Mouse (Mus musculus) embryonic fibroblast, embryonic 13.5 days (primary cell): ENCODE results near the gene Opn3. TPM values are rescaled to one million over a fixed set of nuclear protein-coding genes. Genes with fewer than 3 reads are reported as not detected.

Experiments
- H3K27ac ChIP-seq: 2 replicates; pipeline ENCODE4 v1.5.1; 2012; ENCODE audit warnings: low read length, control low read depth, inconsistent platforms; ENCODE audit not compliant: insufficient read depth
- H3K4me1 ChIP-seq: 2 replicates; pipeline ENCODE4 v1.6.1; 2011; ENCODE audit warnings: low read length; ENCODE audit not compliant: control insufficient read depth, insufficient read depth
- H3K4me3 ChIP-seq: 2 replicates; pipeline ENCODE4 v1.5.1; 2011; ENCODE audit warnings: mild to moderate bottlenecking, control low read depth, low read length; ENCODE audit not compliant: insufficient read depth
- CTCF ChIP-seq: IDR thresholded peaks from 2 replicates; pipeline ENCODE4 v1.5.1; 2011; ENCODE audit warnings: mild to moderate bottlenecking, control low read depth, low read length, moderate library complexity, borderline replicate concordance; ENCODE audit not compliant: insufficient read depth
- POLR2A ChIP-seq: IDR thresholded peaks from 2 replicates; pipeline ENCODE4 v1.6.1; 2011; ENCODE audit warnings: low read depth, mild to moderate bottlenecking, control low read depth, low read length, moderate library complexity
- polyA plus RNA-seq: library from polyadenylated mRNA; stranded (reverse); fragments of >200 nt; gene quantifications from 2 replicates; pipeline ENCODE4 v1.2.4, GENCODE M21; 2011; ENCODE audit warnings: low read depth; ENCODE audit not compliant: missing spikeins, insufficient read length

The Opn3 gene
- polyA plus RNA-seq, 1 experiment: 2.1 TPM

GRCm38 (mm10) chr1:175693429-175693960 lies 919 bp upstream of the Opn3 start:
- peak overlapping the region; percentile 57; the same call in 1 of the 2 replicates for H3K4me3 ChIP-seq
- no peaks in the 10 kb centered on the region for H3K4me1 ChIP-seq
- H3K27ac ChIP-seq: no peak overlapping the region
- TF ChIP-seq CTCF: no peak
- TF ChIP-seq POLR2A: no peak

GRCm38 (mm10) chr1:175692997-175693361 lies 403 bp upstream of the Opn3 start:
- Histone ChIP-seq H3K4me3 (peak overlapping the region; percentile 57), H3K4me1 (no peaks in the 10 kb centered on the region), H3K27ac (no peak overlapping the region)
- no peak for TF ChIP-seq POLR2A
- no peak for TF ChIP-seq CTCF

GRCm38 (mm10) chr1:175691686-175692245 lies 810 bp downstream of the Opn3 start:
- no peaks in the 10 kb centered on the region for H3K4me1 ChIP-seq
- no peak for TF ChIP-seq CTCF
- no peak for TF ChIP-seq POLR2A
- no peak overlapping the region for H3K27ac ChIP-seq
- H3K4me3 ChIP-seq: peak overlapping the region; percentile 74

- TF ChIP-seq POLR2A (no peak), CTCF (no peak)
- Histone ChIP-seq H3K4me3 (no peak overlapping the region), H3K4me1 (no peaks in the 10 kb centered on the region), H3K27ac (no peak overlapping the region)
Observed at GRCm38 (mm10) chr1:175680995-175681394, 11.6 kb downstream of the Opn3 start.

- Histone ChIP-seq H3K4me1 (no peaks in the 10 kb centered on the region), H3K27ac (no peak overlapping the region), H3K4me3 (no peak overlapping the region)
- no peak for TF ChIP-seq CTCF
- no peak for TF ChIP-seq POLR2A
Observed at GRCm38 (mm10) chr1:175677459-175677858, 15.1 kb downstream of the Opn3 start.

GRCm38 (mm10) chr1:175675116-175675515 lies 17.5 kb downstream of the Opn3 start:
- no peak for TF ChIP-seq POLR2A
- TF ChIP-seq CTCF: no peak
- no peak overlapping the region for H3K27ac ChIP-seq
- H3K4me1 ChIP-seq: peaks cover 4% of the 10 kb centered on the region; the same call in 1 of the 2 replicates
- no peak overlapping the region for H3K4me3 ChIP-seq

GRCm38 (mm10) chr1:175673563-175674325 lies 18.8 kb downstream of the Opn3 start:
- Histone ChIP-seq H3K4me1 (peaks cover 4% of the 10 kb centered on the region), H3K27ac (no peak overlapping the region), H3K4me3 (no peak overlapping the region)
- TF ChIP-seq CTCF (no peak), POLR2A (no peak)

GRCm38 (mm10) chr1:175671626-175672025 lies 20.9 kb downstream of the Opn3 start:
- no peak overlapping the region for H3K27ac ChIP-seq
- TF ChIP-seq POLR2A: no peak
- TF ChIP-seq CTCF: no peak
- peaks cover 4% of the 10 kb centered on the region for H3K4me1 ChIP-seq
- H3K4me3 ChIP-seq: no peak overlapping the region

GRCm38 (mm10) chr1:175670042-175670441 lies 22.5 kb downstream of the Opn3 start:
- H3K4me3 ChIP-seq: no peak overlapping the region
- no peak overlapping the region for H3K27ac ChIP-seq
- no peak for TF ChIP-seq POLR2A
- peaks cover 4% of the 10 kb centered on the region for H3K4me1 ChIP-seq

- H3K27ac ChIP-seq: no peak overlapping the region
- TF ChIP-seq CTCF (no peak), POLR2A (no peak)
- H3K4me1 ChIP-seq: peaks cover 4% of the 10 kb centered on the region
- no peak overlapping the region for H3K4me3 ChIP-seq
Observed at GRCm38 (mm10) chr1:175669456-175669855, 23.1 kb downstream of the Opn3 start.
